Mouse (Mus musculus) layer of hippocampus, postnatal 36 days (tissue): ENCODE data around the gene Defb29. TPM values are rescaled to one million over a fixed set of nuclear protein-coding genes. Genes with fewer than 3 reads are reported as not detected.

Source experiments
- DNase-seq, 2 experiments: peaks; one replicate each; pipeline ENCODE4 v3.0.0; 2022
- total RNA-seq, 2 experiments: library from RNA; stranded (reverse); gene quantifications; 2 replicates each; pipeline ENCODE4 v1.2.3; 2021

Gene Defb29
- total RNA-seq, 2 experiments from 2014 or later = not detected

- no peak for DNase-seq
These were observed 39.6 kb downstream of the Defb29 start for GRCm38 (mm10) chr2:152500204-152500862.

GRCm38 (mm10) chr2:152498020-152498419 lies 41.9 kb downstream of the Defb29 start:
- DNase-seq = no peak

GRCm38 (mm10) chr2:152493151-152493550 lies 46.7 kb downstream of the Defb29 start:
- no peak for DNase-seq

- no peak for DNase-seq
These were observed 49.9 kb downstream of the Defb29 start, which contains the start of gene Defb22 for GRCm38 (mm10) chr2:152490038-152490437. Gene Defb22, minus strand, starts transcription at chr2:152490138.

Other genes starting within 250 kb of the Defb29 start
- gene Tbc1d20, start 246.3 kb downstream of the Defb29 start, total RNA-seq = 10 to 100 TPM; 51.6 to 51.7 TPM
- gene Rbck1, start 207.4 kb downstream of the Defb29 start, total RNA-seq = 100 to 1,000 TPM; 103 to 109 TPM
- under 1 TPM; 0.37 to 0.73 TPM for gene Trib3, start 196.1 kb downstream of the Defb29 start, total RNA-seq
- gene Nrsn2, start 163.5 kb downstream of the Defb29 start, total RNA-seq = 10 to 100 TPM; 67.2 to 85.4 TPM
- gene Sox12, start 142.0 kb downstream of the Defb29 start, total RNA-seq = 10 to 100 TPM; 15.5 to 15.7 TPM
- 10 to 100 TPM in 1 of 2 experiments, 1 to 10 TPM in 1; 9.3 to 10.0 TPM for gene Zcchc3, start 125.1 kb downstream of the Defb29 start, total RNA-seq
- 1 to 10 TPM; 2.5 to 2.6 TPM for gene 6820408C15Rik, start 124.5 kb downstream of the Defb29 start, total RNA-seq
- gene Defb23, start 75.5 kb downstream of the Defb29 start, total RNA-seq = not detected
- gene Defb20, start 63.0 kb downstream of the Defb29 start, total RNA-seq = not detected
- not detected for gene Defb22, start 50.0 kb downstream of the Defb29 start, total RNA-seq
- gene Defb26, start 28.4 kb downstream of the Defb29 start, total RNA-seq = not detected
- gene Defb28, start 21.8 kb downstream of the Defb29 start, total RNA-seq = not detected
- not detected for gene Gm17416, start 29.2 kb upstream of the Defb29 start, total RNA-seq
- gene Defb21, start 32.6 kb upstream of the Defb29 start, total RNA-seq = not detected
- gene Defb19, start 40.2 kb upstream of the Defb29 start, total RNA-seq = not detected
- not detected for gene Defb45, start 59.3 kb upstream of the Defb29 start, total RNA-seq
- gene Defb36, start 64.2 kb upstream of the Defb29 start, total RNA-seq = not detected
- not detected for gene Defb25, start 83.0 kb upstream of the Defb29 start, total RNA-seq
- gene Rem1, start 86.9 kb upstream of the Defb29 start, total RNA-seq = 1 to 10 TPM in 1 of 2 experiments, under 1 TPM in 1; 0.75 to 1.3 TPM
- 10 to 100 TPM; 77.3 to 77.5 TPM for gene H13, start 129.4 kb upstream of the Defb29 start, total RNA-seq
- gene Mcts2, start 146.9 kb upstream of the Defb29 start, total RNA-seq = 10 to 100 TPM; 19.7 to 22.9 TPM
- 10 to 100 TPM; 15.3 to 19.8 TPM for gene Id1, start 196.2 kb upstream of the Defb29 start, total RNA-seq
- gene Cox4i2, start 214.1 kb upstream of the Defb29 start, total RNA-seq = 1 to 10 TPM; 1.7 to 2.7 TPM